Mouse (Mus musculus) kidney, embryonic 14.5 days (tissue): ENCODE results near the gene Itpr2. TPM values are rescaled to one million over a fixed set of nuclear protein-coding genes. Genes with fewer than 3 reads are reported as not detected.

Source experiments
- ATAC-seq: fragments of 200-750 bp; cut with Nextera tagmentation; 2 replicates; pipeline ENCODE4 v1.8.0; 2017; ENCODE audit warnings: moderate number of reproducible peaks, mild to moderate bottlenecking, moderate TSS enrichment, moderate library complexity; ENCODE audit not compliant: low FRiP score, low TSS enrichment
- H3K27ac ChIP-seq: fragments of 300-500 bp; sonication (generic); 2 replicates; pipeline ENCODE4 v1.5.1; 2014; ENCODE audit warnings: low read depth, mild to moderate bottlenecking, low read length, moderate library complexity, mixed read lengths
- H3K27me3 ChIP-seq: fragments of 300-500 bp; sonication (generic); 2 replicates; pipeline ENCODE4 v1.6.1; 2014; ENCODE audit warnings: mild to moderate bottlenecking, low read length; ENCODE audit not compliant: control insufficient read depth, insufficient read depth
- H3K36me3 ChIP-seq: fragments of 300-500 bp; sonication (generic); 2 replicates; pipeline ENCODE4 v1.6.1; 2014; ENCODE audit warnings: low read length, mixed read lengths; ENCODE audit not compliant: control insufficient read depth, insufficient read depth
- H3K4me1 ChIP-seq: fragments of 300-500 bp; sonication (generic); 2 replicates; pipeline ENCODE4 v1.6.1; 2014; ENCODE audit warnings: low read length, mixed read lengths; ENCODE audit not compliant: control insufficient read depth, insufficient read depth
- H3K4me2 ChIP-seq: fragments of 300-500 bp; sonication (generic); replicated peaks from 2 replicates; pipeline ENCODE4 v1.6.1; 2014; ENCODE audit warnings: low read depth, mild to moderate bottlenecking, low read length
- H3K4me3 ChIP-seq: fragments of 300-500 bp; sonication (generic); 2 replicates; pipeline ENCODE4 v1.5.1; 2014; ENCODE audit warnings: mild to moderate bottlenecking, low read length
- H3K9ac ChIP-seq: fragments of 300-500 bp; sonication (generic); 2 replicates; pipeline ENCODE4 v1.6.1; 2014; ENCODE audit warnings: low read depth, mild to moderate bottlenecking, low read length, moderate library complexity
- H3K9me3 ChIP-seq: fragments of 300-500 bp; sonication (generic); 2 replicates; pipeline ENCODE4 v1.6.1; 2016; ENCODE audit warnings: low read length; ENCODE audit not compliant: control insufficient read depth
- WGBS: fragments of 180-500 bp; shearing (Covaris S2); extraction: QIAGEN DNeasy Blood & Tissue Kit; methylation state at CpG from one replicate; pipeline ENCODE4 v1.1.7; 2014; 5-methylcytosine and 5-hydroxymethylcytosine counted together
- polyA plus RNA-seq: library from polyadenylated mRNA; unstranded; fragments of >200 nt; fragmentation: Nextera tagmentation; extraction: Ambion mirVana; gene quantifications from 2 replicates; pipeline ENCODE4 v1.2.1, GENCODE M21; 2014

The Itpr2 gene
- polyA plus RNA-seq, 1 experiment from 2014 or later: 12.7 TPM

- Histone ChIP-seq H3K9ac (no peak overlapping the region), H3K9me3 (no peaks in the 10 kb centered on the region), H3K4me1 (no peaks in the 10 kb centered on the region), H3K4me3 (no peak overlapping the region), H3K27me3 (no peaks in the 10 kb centered on the region), H3K36me3 (no peaks in the 10 kb centered on the region), H3K27ac (no peak overlapping the region), H3K4me2 (no peak overlapping the region)
- 0 out of 2 replicates have a peak, but pooled peaks have one; percentile 20 for ATAC-seq
- WGBS: 50% methylated on average over 6 of the region's 6 CpGs
These were observed 293.0 kb downstream of the Itpr2 start for GRCm38 (mm10) chr6:146208983-146209382.

- ATAC-seq: no peak
These were observed 294.6 kb downstream of the Itpr2 start for GRCm38 (mm10) chr6:146207204-146207959.

GRCm38 (mm10) chr6:146205136-146205535 lies 296.9 kb downstream of the Itpr2 start:
- Histone ChIP-seq H3K36me3 (no peaks in the 10 kb centered on the region), H3K27me3 (no peaks in the 10 kb centered on the region), H3K9me3 (no peaks in the 10 kb centered on the region), H3K9ac (no peak overlapping the region), H3K4me2 (no peak overlapping the region), H3K27ac (no peak overlapping the region), H3K4me3 (no peak overlapping the region), H3K4me1 (no peaks in the 10 kb centered on the region)
- no peak for ATAC-seq
- WGBS: 63% methylated on average over 2 of the region's 2 CpGs

More at GRCm38 (mm10) chr6:146207204-146207959, 294.6 kb downstream of the Itpr2 start:
- Histone ChIP-seq H3K4me1 (no peaks in the 10 kb centered on the region), H3K9me3 (no peaks in the 10 kb centered on the region), H3K27me3 (no peaks in the 10 kb centered on the region), H3K9ac (no peak overlapping the region), H3K36me3 (no peaks in the 10 kb centered on the region), H3K4me3 (no peak overlapping the region), H3K27ac (no peak overlapping the region; the same call in 1 of the 2 replicates), H3K4me2 (no peak overlapping the region)
- 68% methylated on average over 10 of the region's 10 CpGs for WGBS

- Histone ChIP-seq H3K27ac (no peak overlapping the region), H3K27me3 (no peaks in the 10 kb centered on the region), H3K9ac (no peak overlapping the region), H3K4me1 (no peaks in the 10 kb centered on the region), H3K36me3 (no peaks in the 10 kb centered on the region), H3K4me2 (no peak overlapping the region), H3K9me3 (no peaks in the 10 kb centered on the region), H3K4me3 (no peak overlapping the region)
- ATAC-seq: no peak
- WGBS: 76% methylated on average over 4 of the region's 4 CpGs
These were observed 297.6 kb downstream of the Itpr2 start for GRCm38 (mm10) chr6:146204470-146204869.

- WGBS: 97% methylated on average over 7 of the region's 7 CpGs
- H3K36me3 ChIP-seq: no peaks in the 10 kb centered on the region
- H3K27ac ChIP-seq: no peak overlapping the region
- H3K9me3 ChIP-seq: no peaks in the 10 kb centered on the region
- no peaks in the 10 kb centered on the region for H3K4me1 ChIP-seq
- no peak overlapping the region for H3K9ac ChIP-seq
- no peak overlapping the region for H3K4me3 ChIP-seq
- H3K27me3 ChIP-seq: no peaks in the 10 kb centered on the region
- ATAC-seq: no peak
- H3K4me2 ChIP-seq: no peak overlapping the region
These were observed 304.1 kb downstream of the Itpr2 start for GRCm38 (mm10) chr6:146197868-146198379.

GRCm38 (mm10) chr6:146196701-146197100 lies 305.3 kb downstream of the Itpr2 start:
- no peaks in the 10 kb centered on the region for H3K36me3 ChIP-seq
- H3K4me3 ChIP-seq: no peak overlapping the region
- no peak for ATAC-seq
- H3K4me2 ChIP-seq: no peak overlapping the region
- H3K4me1 ChIP-seq: no peaks in the 10 kb centered on the region
- WGBS: 89% methylated on average over 1 of the region's 1 CpGs
- H3K27ac ChIP-seq: no peak overlapping the region
- H3K9me3 ChIP-seq: no peaks in the 10 kb centered on the region
- H3K27me3 ChIP-seq: no peaks in the 10 kb centered on the region
- H3K9ac ChIP-seq: no peak overlapping the region

- Histone ChIP-seq H3K4me3 (no peak overlapping the region), H3K27me3 (no peaks in the 10 kb centered on the region), H3K4me1 (no peaks in the 10 kb centered on the region; the same call in 1 of the 2 replicates), H3K36me3 (no peaks in the 10 kb centered on the region), H3K27ac (no peak overlapping the region), H3K4me2 (no peak overlapping the region), H3K9ac (no peak overlapping the region), H3K9me3 (no peaks in the 10 kb centered on the region)
- 95% methylated on average over 7 of the region's 7 CpGs for WGBS
- no peak for ATAC-seq
These were observed 306.1 kb downstream of the Itpr2 start for GRCm38 (mm10) chr6:146195854-146196457.

- Histone ChIP-seq H3K9ac (no peak overlapping the region), H3K36me3 (no peaks in the 10 kb centered on the region), H3K27me3 (no peaks in the 10 kb centered on the region), H3K4me3 (no peak overlapping the region), H3K4me2 (no peak overlapping the region), H3K9me3 (no peaks in the 10 kb centered on the region), H3K27ac (no peak overlapping the region), H3K4me1 (peaks cover 12% of the 10 kb centered on the region)
- 88% methylated on average over 5 of the region's 5 CpGs for WGBS
- ATAC-seq: no peak
These were observed 310.1 kb downstream of the Itpr2 start for GRCm38 (mm10) chr6:146191931-146192330.

GRCm38 (mm10) chr6:146190006-146190405 lies 312.0 kb downstream of the Itpr2 start:
- H3K27me3 ChIP-seq: no peaks in the 10 kb centered on the region
- H3K36me3 ChIP-seq: no peaks in the 10 kb centered on the region
- H3K4me1 ChIP-seq: peaks cover 12% of the 10 kb centered on the region
- H3K9me3 ChIP-seq: no peaks in the 10 kb centered on the region
- no peak overlapping the region for H3K9ac ChIP-seq
- WGBS: 12% methylated on average over 8 of the region's 8 CpGs
- no peak overlapping the region for H3K27ac ChIP-seq
- ATAC-seq: peak; percentile 82; the same call in 1 of the 2 replicates
- no peak overlapping the region for H3K4me3 ChIP-seq
- peak overlapping the region; percentile 24 for H3K4me2 ChIP-seq
